Mouse (Mus musculus) Muller cell, postnatal 12 days (primary cell): ENCODE data around the gene Dohh.

ENCODE experiments used
- DNase-seq: peaks from one replicate; pipeline ENCODE4 v3.0.0-alpha.2; 2015; ENCODE audit errors: inconsistent ontology term

The Dohh gene

DNA sequence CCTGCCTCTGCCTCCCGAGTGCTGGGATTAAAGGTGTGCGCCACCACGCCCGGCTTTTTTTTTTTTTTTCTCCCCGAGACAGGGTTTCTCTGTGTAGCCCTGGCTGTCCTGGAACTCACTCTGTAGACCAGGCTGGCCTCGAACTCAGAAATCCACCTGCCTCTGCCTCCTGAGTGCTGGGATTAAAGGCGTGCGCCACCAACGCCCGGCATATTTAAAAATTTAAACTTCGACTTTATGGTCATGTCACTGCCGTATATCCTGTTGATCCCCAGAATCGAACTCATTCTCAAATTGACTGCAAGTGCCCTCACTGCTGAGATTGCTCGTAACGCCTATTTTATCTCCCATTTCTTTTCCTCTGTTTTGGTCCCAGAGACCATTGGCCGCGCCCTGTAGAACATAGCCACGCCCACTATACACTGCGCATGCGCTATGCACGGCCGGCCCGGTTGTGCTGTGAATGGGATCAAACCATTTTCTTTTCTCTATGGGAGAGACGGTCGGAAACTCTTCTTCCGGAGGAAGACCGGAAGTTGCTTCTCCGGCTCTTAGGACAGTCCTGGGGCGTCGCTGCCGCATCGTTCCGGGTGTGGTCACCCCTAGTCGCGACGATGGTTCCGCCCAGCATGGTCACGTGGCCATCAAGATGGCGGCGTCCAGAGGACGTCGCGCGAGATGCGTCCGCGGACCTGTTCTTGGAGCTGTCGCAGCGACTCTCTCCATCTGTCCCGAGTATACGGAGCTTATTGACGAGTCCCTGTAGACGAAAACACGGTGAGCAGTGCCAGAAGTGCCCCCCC lies at the start of gene Dohh, which contains the start of gene Gm48551:
TSS of gene Dohh (plus strand) at position 627 of the 803 bp plus-strand sequence.
TSS of gene Gm48551 (plus strand) at position 665 of the 803 bp plus-strand sequence.
- DNase-seq, result peak; percentile 98

- peak; percentile 60 for DNase-seq
Measured at GRCm38 (mm10) chr10:81335393-81336340, 48.6 kb upstream of the Dohh start.

DNA sequence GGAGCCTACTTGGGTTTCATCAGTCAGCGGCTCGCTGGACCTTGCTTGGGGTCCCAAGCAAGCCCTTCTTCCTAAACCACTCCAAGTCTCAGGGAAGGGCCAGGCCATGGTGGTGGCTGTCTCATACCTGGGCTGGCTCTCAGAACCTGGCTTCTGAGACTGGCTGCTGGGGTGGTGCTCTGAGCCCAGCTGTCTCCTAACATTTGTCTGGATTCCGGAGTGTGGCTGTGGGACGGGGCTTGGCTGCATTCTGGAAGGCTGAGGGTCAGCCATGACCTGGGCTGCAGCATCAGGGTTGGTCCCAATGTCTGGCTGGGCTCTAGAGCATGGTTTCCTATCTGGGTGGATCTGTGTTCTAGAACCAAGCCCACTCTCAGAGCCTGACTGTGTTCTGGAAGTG lies 47.7 kb upstream of the Dohh start:
- DNase-seq, result no peak

- no peak for DNase-seq
Measured at GRCm38 (mm10) chr10:81340551-81341332, 43.5 kb upstream of the Dohh start.

DNA sequence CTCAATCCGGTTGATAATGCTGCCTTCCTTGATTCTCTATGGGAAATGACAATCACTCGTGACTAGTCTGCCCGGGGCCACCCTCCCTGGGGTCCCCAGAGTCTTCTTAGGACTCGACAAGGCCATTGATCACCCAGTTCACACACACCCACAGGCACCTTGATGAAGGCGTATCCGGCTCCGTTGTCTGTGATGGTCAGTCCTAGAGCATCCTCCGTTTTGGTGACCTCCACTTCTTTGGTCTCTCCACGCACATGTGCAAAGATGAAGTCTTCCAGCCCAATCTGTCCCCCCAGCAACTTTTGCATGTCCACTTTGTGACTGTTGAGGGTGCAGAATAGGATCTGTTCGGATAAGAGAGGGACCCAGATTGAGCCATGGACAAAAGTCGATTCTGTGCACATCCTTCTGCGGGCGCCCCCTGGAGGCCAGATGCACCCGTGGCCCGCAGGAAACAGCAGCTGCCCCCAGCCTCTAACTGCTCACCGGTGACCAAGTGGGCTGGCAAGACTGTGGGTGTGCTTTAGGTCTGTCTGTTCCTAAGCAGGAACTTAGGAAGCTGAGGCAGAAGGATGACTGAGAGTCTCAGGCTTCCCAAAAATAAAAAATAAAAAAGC lies 42.8 kb upstream of the Dohh start:
- peak; percentile 65 for DNase-seq

- DNase-seq, result no peak
Measured at GRCm38 (mm10) chr10:81342686-81343505, 41.3 kb upstream of the Dohh start, which contains the start of gene Gipc3. Gipc3 (minus strand) TSS chr10:81343266.

- DNase-seq, result no peak
Measured at GRCm38 (mm10) chr10:81344421-81345161, 39.6 kb upstream of the Dohh start.

GRCm38 (mm10) chr10:81345162-81345534 lies 39.1 kb upstream of the Dohh start:
- peak; percentile 31 for DNase-seq

- peak; percentile 53 for DNase-seq
Measured at GRCm38 (mm10) chr10:81346453-81347067, 37.7 kb upstream of the Dohh start.

GRCm38 (mm10) chr10:81349146-81349545 lies 35.1 kb upstream of the Dohh start:
- DNase-seq, result peak; percentile 39

GRCm38 (mm10) chr10:81349961-81350350 lies 34.3 kb upstream of the Dohh start:
- no peak for DNase-seq

- DNase-seq, result peak; percentile 100
Measured at GRCm38 (mm10) chr10:81350351-81351063, 33.7 kb upstream of the Dohh start, which contains the start of gene Hmg20b. Hmg20b (minus strand) TSS chr10:81350480.

- no peak for DNase-seq
Measured at GRCm38 (mm10) chr10:81351678-81352291, 32.4 kb upstream of the Dohh start.

DNA sequence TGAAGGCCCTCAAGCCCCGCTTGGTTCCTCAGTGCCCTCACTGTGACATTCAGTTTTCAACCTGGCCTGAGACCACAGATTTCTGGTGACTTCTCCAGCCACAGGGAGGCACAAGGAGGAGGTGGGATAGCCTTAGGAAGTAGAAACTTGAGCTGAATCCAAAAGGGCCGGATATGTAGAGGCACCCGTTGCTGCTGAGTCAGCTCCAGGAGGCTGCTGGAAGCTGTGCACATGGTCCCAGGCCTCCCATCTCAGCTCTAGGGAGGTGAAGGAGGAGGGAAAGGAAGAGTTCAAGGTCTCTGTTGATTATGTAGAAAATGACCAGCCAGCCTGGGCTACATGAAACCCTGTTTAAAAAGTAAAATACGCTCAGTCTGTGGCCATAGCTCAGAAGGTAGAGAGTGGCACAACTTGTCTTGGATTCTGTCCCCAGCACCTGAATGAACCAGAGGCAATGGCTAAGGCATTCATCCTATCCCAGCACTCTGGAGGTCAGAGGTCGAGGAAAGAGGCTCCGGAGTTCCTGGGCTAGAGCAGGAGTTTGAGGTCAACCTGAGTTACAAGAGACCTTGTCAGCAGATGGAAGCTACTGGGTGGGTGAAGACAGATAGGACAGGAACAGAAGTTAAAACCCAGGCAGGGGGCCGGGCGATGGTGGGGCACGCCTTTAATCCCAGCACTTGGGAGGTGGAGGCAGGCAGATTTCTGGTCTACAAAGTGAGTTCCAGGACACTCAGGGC lies 29.3 kb upstream of the Dohh start:
- no peak for DNase-seq

DNA sequence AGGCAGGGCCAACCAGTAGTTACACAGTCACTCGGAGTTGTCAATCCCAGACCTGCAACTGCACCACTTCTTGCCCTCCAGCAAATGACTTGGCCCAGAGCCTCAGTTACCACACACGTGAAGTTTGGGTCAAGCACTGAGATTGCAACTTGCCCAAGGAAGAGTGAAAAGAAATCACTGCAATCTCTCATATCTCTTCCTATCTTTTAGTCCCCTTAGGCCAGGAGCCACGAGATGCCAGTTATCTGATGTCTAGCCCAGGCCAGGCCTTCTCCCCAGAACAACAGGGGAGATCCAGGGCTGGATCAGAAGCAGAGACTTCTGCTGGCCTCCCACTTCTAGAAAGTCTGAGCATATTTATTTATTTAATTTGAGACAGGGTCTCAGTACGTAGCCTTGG lies 28.7 kb upstream of the Dohh start:
- DNase-seq, result no peak

DNA sequence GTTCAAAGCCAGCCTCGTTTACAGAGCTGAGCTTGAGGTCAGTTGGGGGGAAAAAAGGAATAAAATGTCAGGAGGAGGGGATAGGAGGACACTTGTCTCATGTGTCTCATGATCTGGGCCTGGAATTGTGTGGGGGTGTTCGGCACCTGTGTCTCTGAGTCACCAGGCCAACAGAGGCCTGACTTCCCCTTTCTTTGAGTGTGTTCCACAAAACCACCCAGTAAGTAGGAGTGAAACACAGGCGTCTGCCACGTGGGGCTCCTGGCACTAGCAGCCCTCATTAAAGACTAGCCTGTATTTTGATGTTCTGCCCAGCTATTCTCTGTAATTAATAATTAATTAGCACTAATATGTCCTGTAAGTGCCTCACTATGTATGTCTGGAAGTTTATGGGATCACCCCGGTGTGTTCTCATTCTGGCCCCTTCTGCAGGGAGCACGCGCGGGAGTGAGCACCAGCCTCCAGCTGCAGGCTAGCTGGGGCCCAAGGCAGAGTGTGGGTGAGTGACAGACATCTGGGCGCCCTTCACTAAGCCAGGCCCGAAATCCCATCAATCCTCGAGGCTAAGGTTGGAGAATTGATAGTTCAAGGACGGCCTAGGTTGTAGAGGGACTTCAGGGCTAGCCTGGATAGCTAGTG lies 27.8 kb upstream of the Dohh start:
- DNase-seq, result peak; percentile 81
